Mouse (Mus musculus) heart, postnatal 4 days (tissue): ENCODE measurements around the gene Sgpp2. TPM values are rescaled to one million over a fixed set of nuclear protein-coding genes. Genes with fewer than 3 reads are reported as not detected.
A peak's percentile ranks its signal among the peaks of the same experiment; 100 is the strongest.

Experiments
- DNase-seq: peaks from one replicate; pipeline ENCODE4 v3.0.0; 2021
- total RNA-seq, 2 experiments: library from RNA; stranded (reverse); gene quantifications; 2 replicates each; pipeline ENCODE4 v1.2.3; 2021

Gene Sgpp2
- total RNA-seq, 2 experiments from 2014 or later = 0.10 to 0.11 TPM

DNA sequence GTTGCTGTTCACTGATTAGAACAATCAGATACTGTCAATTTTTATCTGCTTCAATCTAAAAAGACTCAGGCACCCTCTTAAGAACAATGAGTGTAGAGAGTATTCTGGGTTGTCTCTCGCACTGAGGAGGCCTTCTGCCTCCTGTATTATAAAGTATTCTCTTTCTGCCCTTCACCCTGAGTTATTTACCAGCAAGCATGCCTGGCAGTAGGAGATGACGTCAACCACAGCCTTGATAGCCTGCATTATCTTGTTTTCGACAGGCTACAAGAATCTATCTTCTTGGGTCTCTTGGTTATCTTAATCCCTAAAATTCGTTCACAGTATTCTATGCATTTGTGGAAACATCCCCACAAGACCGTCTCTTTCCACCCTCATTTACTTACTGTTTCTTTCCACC, 29.8 kb downstream of the Sgpp2 start:
- no peak for DNase-seq

DNA sequence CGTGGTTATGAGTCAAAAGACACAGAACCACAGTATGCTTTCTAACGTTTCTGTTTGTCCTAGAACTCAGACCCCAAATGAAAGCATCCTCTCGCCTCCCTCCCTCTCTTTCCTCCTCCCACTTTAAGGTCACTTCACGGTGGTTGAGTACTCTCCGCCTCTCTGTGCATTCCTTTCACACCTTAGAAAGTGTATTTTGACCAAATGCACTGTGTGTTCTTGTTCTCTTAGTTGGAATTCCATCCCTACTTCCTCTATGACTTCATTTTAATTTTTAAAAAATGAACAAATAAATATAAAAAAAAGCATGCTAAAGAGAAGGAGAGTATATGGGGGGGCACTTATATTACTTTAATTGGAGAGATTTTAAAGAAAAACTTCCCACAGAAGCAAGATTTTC, 30.4 kb downstream of the Sgpp2 start:
- no peak for DNase-seq

DNA sequence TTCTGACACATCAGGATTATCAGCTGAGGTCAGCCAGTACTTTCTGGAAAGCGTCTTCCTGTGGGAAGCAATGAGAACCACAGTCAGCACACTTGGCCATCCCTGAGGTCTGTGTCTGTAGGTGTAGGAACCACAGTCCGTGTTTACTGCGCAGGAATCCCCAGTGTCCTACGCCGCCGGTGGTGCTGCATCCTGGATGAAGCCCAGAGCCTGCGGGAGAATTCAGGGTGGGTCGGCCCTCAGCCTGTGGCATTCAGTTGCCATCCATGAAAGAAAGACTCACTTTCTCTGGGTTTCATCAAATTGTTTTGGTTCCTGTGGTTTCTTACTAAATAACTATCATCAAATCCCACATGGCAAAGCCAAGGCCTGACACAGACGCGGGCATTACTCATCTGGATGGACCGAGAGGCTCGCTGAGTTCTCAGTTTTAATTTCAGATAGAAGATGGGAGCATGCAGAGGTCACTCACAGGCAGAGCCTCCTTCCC, 37.2 kb downstream of the Sgpp2 start:
- no peak for DNase-seq

DNA sequence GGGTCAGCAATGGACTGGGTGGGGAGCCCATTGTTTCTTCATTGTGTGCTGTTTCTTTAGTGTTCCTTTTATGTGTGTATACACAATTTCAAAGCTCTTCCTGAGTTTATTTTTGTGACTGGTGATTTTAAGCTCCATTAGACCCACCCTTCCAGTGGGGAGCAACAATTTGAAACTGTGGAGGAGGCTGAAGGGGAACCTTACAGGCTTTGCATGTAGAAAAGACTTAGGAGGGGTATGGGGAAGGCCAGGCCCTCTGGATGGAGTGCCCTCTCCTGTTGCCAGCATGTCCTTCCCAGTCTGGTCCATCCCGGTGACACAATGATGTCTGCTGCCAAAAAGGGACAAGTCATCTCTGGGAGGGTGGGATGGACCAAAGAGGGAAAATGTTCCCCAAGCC, 39.1 kb downstream of the Sgpp2 start:
- no peak for DNase-seq

DNA sequence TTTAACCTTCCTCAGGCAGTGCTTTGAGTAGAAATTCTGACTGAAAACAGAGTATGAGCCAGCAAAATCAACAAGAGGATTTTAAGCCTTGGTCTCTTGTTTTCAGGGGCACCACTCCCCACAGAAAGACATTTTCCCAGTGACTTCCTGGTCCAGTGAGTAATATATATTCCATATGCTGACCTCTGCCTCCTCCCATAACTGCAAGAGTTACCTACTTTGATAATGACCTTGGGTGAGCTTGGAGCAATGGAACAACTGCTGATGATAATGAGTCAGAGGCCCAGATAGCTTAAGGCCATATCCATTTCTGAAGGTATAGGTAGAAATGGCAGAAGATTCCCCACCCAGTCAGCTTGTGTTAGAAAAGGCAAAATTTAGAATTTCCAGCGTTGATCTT, 43.1 kb downstream of the Sgpp2 start:
- no peak for DNase-seq

DNA sequence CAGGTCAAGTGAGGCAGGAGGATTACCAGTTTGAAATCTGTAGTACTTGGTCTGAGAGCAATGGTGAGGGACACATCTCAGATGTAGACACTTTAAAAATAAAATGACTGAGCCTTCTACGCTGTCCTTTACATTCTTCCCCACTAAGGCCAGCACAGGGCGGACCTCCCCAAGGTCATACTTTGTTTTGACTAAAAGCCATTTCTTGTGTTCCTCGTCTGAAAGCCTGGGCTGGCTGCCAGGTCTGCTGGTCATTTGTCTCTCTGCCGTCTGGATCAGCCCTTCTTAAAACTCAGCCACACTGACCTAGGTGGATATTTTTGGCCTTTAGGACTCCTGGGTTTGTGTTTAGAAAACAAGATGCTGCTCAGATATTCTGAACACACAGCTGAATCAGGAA, 45.0 kb downstream of the Sgpp2 start:
- peak; percentile 68 for DNase-seq

DNA sequence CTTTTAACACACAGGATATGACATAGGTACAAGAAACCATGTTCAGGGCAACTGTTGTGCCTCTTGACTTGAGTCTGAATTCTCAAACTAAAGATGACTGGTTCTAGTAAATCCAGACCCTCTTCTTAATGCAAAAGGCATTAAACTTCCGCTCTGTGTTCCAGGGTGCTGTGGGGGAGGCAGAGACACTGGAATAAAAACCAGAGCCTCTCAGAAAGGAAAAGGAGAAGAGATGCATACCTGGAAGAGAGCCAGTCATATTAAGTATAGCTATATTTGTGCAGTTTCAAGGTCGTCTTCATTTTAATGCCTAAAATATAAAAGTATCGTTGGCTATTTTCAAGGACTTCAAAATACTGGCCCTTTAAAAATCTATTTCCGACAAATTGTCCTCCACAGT, 47.3 kb downstream of the Sgpp2 start:
- DNase-seq = no peak

DNA sequence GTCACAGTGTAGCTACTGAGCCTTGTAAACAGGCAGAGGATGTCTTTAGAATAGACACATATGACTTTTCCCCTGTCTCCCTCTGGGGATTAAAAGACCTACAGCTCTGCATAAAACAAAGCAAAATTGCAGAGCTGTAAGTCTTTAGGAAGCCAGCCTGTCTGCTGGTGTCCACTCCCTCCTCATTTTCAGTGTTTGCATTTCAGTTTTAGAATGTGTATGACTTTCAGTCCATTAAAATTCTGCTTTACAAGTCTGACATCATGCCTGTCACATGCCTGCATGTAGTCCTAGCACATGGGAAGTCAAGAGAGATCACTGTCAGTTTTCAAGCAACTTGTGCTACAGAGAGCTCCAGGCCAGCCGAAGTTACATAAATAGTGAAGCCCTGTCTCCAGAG, 47.7 kb downstream of the Sgpp2 start:
- DNase-seq = no peak

DNA sequence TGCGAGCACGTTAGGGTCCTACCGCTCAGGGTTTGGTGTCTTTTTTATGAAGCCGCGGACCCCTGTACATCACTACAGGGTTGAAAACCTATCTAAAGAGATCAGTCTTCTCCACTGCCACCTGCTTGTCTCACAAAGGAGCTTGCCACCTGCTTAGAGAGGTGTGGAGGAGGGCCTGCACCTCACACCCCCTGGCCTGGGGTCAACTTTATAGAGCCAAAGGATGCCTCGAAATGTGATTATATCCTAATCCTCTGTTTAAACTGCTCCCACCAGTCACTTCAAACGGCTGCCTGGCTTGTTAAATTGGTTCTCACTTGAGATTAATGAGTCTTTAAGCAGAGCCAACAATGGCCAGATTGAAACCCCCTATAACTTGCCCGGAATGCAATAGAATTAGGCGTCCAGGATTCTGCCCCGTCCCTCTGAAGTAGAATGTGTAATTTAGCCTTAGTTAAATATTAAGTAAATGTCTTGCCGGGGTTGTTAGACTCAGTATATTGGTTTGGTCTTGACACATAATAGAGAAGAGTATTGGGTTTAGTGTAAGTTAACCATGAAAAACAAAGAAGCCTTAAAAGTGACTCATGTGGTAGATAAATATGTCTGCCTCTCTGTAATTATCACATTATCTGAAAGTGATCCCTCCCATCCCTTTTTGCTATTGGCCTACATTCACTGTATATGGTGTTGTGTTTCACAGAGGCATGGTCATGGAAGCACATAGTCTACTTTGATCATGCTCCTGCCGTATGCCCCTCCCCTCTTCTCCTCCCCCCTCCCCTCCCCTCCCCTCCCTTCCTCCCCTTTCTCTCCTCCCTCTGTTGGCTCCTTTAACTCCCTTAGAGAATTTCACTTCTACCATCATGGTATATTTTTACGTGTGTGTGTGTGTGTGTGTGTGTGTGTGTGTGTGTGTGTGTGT, 54.1 kb downstream of the Sgpp2 start:
- DNase-seq = no peak

DNA sequence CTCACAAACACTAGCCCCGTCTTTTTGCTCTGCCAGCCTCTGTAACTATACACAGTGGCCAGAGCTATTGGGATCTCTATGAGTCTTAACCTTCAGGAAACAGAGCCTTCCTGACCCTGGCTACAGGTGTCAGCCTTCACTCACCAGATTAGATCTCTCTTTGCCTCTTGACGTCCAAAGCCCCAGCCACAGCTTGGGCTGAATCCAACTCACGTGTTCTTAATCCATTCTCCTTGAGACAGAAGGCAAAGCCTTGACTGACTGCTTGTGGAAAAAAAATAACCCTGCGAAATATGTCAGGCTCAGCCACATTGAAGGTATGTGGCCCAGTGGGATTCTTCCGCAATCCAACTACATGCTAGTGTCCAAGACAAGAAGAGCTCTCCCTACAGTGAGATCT, 57.7 kb downstream of the Sgpp2 start:
- no peak for DNase-seq

DNA sequence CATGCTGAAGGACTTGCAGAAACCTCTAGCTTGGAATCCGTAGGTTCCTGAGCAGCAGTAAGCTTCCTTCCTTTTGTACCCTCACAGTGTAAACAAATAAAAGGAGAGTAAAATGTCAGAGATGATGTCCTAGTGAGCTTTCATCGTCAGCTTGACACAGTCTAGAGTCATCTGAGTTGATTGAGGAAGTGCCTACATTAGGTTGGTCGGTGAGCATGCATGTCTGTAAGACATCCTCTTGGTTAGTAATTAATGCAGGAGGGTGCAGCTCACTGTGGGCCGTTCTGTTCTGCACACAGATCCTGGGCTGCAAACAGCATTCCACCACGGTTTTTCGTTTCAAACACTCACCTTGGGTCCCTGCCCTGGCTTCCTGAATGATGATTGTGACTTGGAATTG, 60.0 kb downstream of the Sgpp2 start:
- DNase-seq = no peak

DNA sequence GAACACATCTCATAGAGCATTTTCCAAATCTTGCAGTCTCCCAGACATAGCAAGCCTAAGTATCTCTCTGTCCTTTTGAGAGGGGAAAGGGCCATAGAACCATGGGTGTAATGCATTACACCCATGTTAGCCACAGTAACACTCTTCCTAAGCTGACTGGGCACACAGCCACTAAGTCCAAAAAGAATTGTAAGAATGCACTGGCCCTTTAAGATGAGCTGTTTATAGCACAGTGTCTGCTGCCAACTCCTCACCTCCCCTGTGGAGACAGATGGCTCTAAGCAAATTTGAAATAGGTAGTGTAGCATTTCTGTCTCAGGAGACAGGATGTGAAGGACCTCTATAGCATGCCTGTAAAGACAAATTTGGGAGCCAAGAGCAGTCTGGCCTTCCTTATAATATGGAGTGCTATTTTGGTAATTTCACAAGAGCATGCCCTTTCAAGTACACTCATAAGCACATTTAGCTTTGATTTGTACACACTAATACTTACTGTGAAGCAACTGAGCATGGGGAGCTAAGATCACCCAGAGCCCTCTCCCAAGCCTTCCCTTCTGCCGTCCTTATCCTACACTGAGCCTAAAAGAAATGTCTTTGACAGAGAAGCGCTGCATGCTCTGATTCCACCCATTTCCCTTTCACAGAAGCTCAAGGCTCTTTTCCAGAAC, 61.6 kb downstream of the Sgpp2 start:
- peak; percentile 52 for DNase-seq

DNA sequence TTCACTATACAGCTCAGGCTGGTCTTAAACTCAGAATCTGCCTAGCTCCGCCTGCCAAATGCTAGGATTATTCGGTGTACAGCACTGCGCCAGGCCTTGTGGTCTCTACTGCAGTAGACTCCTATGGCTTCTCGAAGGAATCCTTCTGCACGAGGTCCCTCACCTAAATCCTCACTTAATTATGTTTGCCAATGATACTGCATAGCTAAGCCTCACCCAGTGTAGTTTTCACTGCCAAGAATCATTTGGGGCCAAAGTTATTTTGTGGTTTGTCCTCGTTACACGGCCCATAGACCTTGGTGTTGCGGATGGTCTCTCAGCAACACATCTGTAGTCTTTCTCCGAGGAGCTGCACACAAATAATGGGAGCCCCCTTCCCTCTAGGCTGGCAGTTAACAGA, 62.2 kb downstream of the Sgpp2 start:
- no peak for DNase-seq

DNA sequence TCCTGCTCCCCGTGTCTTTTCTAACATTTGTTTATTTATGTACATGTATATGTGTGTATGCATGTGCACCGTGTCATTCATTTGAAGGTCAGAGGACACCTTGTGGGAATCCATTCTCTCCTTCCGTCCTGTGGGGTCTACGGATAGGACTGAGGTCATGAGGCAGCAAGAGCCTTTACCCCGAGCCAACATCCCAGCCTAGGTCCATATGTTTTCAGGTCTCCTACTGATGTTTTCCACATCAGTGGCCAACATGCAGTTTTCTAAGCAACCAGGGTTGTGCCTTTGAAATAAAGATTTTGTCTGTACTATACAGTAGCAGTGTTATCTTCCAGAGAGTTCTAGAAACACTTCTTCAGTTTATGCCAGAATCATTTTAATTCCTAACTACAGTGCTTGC, 63.7 kb downstream of the Sgpp2 start:
- no peak for DNase-seq

DNA sequence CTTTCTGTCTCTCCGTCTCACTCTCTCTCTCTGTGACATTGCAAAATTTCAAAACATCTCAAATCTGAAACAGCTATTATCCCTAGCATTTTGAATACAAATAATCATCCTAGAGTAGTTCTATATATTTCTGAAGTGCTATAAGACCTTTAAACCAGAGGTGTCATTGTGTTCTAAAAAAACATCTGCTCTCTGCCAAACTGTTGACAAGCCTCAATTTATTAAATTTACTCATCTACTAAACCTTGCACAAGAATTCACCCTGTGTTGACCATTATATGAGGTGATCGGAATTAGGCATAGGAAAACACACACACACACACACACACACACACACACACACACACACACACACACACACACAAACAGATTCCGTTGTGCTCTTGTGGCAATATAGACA, 64.9 kb downstream of the Sgpp2 start:
- DNase-seq = no peak

DNA sequence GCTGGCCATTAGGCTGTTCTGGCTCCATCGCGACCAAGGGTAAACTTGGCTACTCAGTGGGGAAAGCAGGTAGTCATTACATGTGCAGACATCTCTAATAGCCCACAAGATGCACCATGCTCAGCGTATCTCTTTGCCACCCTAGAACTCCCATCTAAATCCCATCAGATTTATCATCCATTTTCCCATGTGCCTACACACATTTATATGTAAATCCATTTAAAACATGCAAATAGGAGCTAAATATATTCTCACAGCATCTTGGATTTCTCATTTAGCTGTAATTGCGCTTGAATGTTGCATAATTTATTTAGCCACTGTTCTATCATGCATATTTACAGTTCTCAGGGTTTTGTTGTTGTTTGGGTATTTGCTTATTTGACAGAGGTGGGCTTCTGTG, 70.8 kb downstream of the Sgpp2 start:
- DNase-seq = no peak

DNA sequence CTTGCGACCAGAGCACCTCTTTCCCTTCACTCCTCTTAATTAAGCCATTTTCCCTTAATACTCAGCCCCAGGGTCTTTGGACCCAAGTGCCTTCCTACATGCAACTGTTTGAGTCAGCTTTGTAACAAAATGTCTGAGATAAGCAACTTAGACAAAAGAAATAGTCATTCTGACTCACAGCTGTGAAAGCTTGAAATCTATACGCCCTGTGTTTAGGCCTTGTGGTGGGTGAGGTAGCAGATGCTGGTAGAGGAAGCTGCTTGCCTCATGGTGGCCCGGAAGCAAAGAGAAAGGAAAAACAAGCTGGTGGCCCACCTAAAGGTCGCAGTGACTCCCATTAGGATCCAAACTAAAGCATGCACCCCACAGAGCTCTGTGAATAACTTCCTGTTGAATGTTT, 77.7 kb downstream of the Sgpp2 start:
- DNase-seq = no peak

DNA sequence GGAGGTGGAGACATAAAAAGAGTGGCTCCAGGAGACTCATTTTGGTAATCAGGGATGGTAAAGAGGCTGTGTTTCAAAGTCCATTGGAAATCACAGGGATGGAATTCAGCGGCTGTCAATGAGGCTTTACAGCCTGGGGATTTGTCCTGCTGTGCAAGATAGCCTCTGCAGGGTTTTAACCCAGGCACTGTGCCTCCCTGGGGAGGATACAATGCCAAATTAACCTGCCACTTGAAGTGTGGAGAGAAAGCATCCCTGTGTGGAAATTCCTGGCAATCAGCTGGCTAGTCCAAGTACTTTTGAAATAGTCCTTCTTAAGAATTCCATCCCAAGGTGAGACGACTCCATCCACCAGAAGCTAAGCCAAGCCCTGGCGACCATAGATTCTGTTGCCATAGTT, 78.7 kb downstream of the Sgpp2 start:
- no peak for DNase-seq

DNA sequence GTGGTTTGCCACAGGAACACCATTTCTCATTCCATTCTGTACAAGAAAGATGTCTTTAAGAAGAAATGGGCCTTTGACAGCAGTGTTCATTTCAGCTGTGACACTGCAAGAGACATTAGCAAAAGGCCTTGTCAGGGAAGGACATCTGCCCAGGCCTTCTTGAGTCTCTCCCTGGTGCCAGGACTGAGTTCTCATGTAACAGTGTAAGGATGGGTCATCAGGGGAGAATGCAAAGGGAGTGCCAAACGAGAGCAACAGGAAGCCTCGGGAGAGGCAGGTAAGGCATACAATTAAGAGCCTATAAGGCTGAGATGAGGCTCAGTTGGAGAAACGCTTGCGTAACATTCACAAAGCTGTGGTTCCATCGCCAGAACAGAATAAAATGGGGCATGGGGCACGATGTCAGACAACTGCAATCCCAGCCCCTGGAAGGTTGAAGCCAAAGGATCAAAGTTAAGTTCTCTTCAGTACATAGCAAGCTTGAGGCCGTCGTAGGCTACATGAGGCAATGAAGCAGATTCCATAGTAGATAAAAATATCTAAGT, 85.1 kb downstream of the Sgpp2 start:
- DNase-seq = no peak

DNA sequence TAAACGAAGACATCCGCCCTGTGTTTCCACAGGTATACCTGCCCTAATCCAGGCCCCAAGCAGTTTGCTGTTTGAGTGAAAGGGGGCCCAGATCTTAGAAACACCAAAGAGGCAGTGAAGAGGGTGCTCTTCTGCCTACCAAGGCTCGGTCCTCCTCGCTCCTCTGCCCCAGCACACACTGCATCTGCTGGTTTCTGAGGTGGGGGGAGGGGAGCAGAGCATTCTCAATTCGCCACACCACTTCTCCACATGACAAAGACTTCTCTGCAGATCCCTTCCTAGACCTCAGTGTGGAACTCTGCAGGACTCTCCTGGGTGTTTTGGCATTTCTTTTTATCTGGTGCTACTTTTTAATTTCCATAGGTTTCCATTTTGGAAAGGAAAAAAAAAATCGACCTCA, 85.6 kb downstream of the Sgpp2 start:
- no peak for DNase-seq

DNA sequence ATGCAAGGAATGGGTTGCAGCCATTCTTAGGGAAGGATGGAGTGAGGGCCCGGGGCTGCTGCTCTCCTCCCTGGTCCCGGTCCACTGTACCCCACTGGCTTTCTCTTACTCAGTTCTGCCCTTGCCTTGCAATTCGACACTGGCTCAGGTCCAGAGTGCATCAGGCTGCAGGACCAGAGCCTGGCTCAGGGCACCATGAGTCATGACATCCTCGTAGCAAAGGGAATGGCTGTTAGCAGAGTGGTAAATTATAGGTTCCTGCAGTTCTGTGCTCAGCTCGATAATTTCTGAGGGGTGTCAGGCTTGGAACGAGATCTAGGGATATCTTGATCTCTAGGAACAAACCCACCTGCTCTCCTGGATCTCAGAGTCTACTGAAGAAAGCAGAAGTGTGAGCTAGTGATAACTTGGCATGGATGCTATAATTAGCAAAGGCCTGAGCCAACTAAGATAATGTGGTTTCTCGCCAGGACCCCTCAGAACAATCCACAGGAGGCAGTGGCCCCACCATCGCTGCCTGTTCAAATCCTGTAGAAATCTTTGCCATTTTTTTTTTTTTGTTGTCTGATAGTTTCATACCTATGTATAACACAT, 86.3 kb downstream of the Sgpp2 start:
- peak; percentile 46 for DNase-seq

DNA sequence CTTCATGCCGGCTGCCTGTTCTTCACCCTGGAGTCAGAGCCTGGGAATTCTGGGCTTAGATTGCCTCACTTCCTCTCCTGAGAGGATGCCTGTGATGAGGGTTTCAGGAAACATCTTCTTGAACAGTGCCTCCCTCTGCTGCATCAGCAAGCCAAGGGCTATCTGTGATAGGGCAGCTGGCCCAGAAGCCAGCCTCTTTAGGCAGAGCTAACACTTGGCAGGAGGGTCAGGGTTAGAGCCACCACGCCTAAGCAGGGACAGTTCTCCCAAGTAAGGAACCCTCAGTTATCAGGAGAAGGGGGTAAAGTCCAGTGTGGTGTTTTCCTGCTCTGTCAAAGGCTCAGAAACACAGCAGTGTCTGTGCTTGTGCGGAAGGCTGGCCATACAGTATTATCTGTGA, 89.6 kb downstream of the Sgpp2 start:
- no peak for DNase-seq

DNA sequence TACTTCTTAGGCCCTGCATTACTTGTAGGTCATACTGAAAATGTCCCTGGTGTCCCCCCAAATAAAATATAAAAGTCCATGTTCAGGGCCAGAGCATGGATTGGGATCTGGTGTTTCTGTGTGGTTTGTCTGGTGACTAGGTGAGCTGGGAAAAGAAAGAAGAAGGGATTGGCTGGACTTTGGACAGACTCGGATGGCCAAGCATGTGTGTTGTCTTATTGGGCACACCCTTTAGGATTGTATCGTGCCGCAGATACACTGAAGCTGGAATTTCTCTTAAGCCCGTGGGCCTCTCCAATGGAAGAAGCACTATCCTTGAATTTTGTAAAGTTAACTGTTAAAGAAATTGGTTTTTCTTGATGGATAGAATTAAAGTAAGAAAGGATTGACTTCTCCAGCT, 91.3 kb downstream of the Sgpp2 start:
- no peak for DNase-seq
